Mouse (Mus musculus) MEL-GATA-1-ER (cell line): ENCODE results near the gene March6.

Experiments used
- DNase-seq: peaks from one replicate; pipeline ENCODE4 v3.0.0-alpha.2; 2012; ENCODE audit warnings: low read depth; ENCODE audit errors: extremely low read depth

The March6 gene

GRCm38 (mm10) chr15:31417796-31418685 lies 112.8 kb downstream of the March6 start:
- DNase-seq: peak; percentile 98

- DNase-seq: no peak
Measured at GRCm38 (mm10) chr15:31417409-31417795, 113.5 kb downstream of the March6 start.

- no peak for DNase-seq
Measured at GRCm38 (mm10) chr15:31415181-31415580, 115.7 kb downstream of the March6 start.

- peak; percentile 75 for DNase-seq
Measured at GRCm38 (mm10) chr15:31414179-31414898, 116.5 kb downstream of the March6 start.

GRCm38 (mm10) chr15:31413662-31414061 lies 117.2 kb downstream of the March6 start:
- DNase-seq: peak; percentile 73

- peak; percentile 66 for DNase-seq
Measured at GRCm38 (mm10) chr15:31412933-31413332, 117.9 kb downstream of the March6 start.

- DNase-seq: no peak
Measured at GRCm38 (mm10) chr15:31412436-31412835, 118.4 kb downstream of the March6 start.

GRCm38 (mm10) chr15:31407490-31407889 lies 123.4 kb downstream of the March6 start:
- DNase-seq: no peak

GRCm38 (mm10) chr15:31406881-31407280 lies 124.0 kb downstream of the March6 start:
- no peak for DNase-seq
